Mouse (Mus musculus) urinary bladder, postnatal 25 days (tissue): ENCODE data around the gene Parvb.

Source experiments
- DNase-seq: peaks from one replicate; pipeline ENCODE4 v3.0.0; 2022; ENCODE audit warnings: low spot score

Parvb gene

DNA sequence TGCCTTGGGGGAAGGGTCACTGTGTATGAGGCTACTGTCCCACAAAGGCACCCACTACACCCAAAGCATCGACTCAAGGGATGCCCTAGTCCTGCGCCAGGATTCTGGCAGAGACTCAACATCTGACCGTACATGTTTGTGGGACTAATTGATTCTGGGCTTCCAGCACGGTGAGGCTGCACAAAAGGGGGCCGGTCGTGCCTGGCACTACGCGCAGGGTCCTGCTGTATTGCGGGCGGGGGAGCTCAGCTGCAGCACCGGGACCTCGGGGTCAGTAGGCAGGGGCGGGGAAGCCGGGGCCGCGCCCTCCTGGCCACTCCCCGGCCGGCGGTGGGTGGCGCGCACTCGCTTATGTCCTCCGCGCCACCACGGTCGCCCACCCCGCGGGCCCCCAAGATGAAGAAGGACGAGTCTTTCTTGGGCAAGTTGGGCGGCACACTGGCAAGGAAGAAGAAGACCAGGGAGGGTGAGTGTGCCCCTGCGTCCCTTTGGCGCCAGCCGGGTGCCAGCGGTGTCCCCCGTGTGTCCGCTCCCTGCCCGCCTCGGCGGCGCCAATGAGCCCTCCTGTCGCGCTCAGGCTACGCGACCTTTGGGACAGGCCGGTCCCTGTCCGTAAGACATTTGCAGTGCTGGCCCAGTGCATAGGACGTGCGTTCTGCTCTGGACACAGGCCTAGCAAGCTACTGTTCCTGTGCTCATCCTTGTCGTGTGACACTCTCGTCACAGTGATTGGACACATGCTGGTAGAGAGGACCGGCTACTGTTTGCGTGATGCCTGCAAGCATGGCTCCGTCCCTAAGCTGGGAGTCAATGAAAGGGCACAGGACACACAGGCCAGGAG is at the start of gene Parvb:
Gene Parvb, plus strand, starts transcription at position 323 of the 841 bp plus-strand sequence.
- DNase-seq: no peak

DNA sequence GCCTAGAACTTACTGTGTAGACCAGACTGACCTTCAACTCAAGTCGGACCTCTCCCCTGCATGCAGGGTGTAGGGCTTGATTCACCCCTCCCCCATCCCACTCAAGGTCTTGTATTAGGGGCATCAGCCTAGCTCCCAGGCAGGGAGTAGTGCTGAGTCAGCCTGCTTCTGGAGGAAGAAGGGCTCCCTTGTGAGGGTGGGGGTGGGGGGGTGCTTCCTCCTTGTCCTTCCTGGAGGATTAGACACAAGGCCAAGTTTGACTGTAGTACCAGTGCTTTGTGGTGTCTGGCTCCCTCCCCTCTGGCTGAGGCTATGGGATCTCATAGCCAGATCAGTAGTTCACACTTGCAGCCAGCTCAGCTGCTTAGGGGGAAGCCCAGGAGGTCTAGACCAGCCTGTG is 47.9 kb upstream of the Parvb start:
- no peak for DNase-seq

DNA sequence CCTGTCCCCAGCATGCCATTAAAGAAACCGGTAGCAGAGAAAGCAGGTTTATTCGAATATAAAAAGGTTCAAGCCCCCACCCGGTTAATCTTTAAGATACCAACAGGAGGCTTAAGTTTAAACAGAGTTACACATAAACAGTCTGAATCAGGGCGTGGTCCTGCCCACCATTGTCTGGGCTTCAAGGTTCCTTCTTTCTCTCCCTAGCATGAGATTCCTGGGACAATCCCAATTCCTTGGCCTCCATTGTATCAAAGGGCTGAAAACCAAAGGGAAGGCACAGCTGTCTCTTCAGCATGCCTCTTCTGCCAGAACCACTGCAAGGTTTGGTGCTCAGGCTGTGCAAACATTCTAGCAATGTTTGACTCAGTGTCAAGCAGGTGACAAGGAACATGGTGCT is 45.6 kb upstream of the Parvb start:
- no peak for DNase-seq

DNA sequence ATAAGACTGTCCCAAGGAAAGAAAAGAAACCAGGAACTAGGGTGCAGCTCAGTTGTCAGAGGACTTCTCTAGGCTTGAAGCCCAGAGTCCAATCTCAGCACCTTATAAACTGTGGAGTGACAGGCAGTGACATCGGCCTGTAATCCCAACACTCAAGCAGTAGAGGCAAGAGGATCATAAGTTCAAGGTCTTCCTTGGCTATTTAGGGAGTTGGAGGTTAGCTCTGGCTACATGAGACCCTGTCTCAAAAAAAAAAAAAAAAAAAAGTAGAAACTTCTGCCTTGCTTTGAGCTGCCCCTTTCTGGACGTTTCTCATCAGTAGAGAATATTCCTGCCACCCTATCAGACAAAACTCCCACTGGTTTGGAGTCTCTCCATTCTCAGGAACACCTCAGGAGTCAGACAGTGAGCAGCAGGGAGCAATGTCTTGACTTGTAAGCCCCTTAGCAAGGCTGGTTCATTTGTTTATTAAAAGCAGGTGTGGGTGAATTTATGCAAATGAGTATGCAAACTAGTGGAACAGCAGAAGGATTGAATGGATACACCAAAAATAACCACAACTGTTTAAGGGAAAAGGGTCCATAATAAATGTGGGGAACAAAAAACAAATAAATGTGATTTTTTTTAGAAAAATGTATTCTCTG is 42.8 kb upstream of the Parvb start:
- no peak for DNase-seq

DNA sequence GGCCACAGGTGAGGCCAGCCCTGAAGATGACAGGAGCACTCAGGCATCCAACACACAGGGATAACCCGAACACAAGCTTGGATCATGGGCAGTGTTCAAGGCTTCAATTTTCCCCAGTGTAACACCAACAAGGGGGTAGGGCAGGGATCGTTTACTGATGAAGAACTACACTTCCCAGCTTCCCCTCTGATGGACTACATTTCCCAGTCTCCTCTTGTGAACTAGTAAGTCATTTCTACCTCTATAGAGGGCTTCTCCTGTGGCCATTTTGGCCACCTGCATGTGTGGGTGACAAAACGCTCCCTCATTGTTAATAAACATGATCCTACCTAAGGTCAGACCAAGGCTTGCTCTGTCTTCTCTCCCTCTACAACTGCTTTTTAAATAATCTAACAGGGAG is 42.0 kb upstream of the Parvb start:
- DNase-seq: no peak

DNA sequence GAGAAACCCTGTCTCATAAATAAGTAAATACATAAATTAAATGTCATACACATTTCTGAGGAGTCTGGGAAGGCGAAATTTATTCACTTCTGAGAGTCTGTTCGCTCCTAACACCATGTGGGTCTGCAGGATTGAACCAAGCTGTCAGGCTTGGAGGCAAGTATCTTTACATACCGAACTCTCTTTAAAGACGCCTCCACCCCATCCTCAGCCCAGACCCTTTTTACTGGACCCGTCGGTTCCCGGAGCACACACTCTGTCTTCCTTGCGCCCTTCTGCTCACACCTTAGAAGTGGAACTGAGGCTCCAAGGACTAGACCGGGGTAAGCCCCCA is 40.2 kb upstream of the Parvb start:
- DNase-seq: no peak

DNA sequence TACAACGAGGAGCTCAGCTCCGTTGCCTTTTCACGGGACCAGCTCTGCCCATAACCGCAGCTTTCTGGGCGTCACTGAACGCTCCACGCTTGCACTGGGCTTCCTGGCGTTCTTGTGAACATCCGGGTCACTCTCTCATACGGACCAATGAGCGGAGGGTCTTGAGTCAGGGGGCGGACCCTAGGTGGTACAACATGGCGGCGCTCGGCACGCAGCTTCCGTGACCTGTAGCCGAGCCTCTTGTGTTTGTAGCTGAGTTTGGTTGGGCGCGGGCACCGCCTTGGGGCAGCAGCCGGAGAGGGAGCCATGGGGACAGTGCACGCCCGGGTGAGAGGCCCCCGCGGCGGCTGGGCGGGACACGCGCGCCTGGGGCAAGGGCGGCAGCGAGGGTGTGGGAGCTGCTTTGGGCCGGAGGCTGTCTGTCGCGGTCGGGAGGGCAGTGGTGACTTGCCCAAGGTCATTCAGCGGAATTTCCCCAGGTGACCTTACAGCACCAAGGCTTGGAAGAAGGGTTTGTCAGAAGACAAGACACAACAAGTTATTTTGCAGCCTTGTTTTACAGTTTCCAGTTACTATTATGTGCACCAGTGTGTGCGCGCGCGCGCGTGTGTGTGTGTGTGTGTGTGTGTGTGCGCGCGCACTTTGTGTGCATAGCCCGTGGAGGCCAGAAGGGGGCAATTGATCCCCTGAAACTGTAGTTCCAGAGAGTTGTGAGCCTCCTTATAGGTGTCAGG is 39.6 kb upstream of the Parvb start, which contains the start of gene Samm50:
Gene Samm50, plus strand, starts transcription at position 184 of the 734 bp plus-strand sequence.
- peak; percentile 78 for DNase-seq

DNA sequence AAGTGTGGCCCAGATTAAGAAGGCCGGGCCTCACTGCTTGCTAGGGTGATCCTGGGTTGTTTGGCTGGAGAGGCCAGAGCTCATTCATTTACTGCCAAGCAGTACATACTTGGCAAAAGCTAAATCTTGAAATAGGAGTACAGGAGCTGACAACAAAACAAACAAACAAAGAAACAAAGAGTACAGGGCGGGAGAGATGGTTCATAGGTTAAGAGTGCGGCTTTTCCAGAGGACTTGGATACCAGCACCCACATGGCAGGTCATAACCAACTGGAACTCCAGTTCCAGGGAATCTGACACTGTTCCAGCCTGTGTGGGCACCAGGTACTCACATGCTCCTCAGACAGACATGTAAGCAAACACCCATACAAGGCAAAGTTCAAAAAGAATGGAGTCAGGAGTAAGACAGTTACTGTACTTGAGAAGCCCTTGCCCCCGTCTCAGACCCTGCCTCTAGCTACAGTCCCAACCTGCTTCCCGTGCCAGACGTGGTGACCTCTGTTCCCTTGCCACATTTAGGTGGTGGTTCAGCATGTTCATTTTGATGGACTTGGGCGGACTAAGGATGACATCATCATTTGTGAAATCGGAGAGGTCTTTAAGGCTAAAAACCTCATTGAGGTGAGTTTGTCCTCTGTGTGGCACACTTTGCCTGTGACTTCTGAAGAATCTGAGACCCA is 35.2 kb upstream of the Parvb start:
- no peak for DNase-seq

DNA sequence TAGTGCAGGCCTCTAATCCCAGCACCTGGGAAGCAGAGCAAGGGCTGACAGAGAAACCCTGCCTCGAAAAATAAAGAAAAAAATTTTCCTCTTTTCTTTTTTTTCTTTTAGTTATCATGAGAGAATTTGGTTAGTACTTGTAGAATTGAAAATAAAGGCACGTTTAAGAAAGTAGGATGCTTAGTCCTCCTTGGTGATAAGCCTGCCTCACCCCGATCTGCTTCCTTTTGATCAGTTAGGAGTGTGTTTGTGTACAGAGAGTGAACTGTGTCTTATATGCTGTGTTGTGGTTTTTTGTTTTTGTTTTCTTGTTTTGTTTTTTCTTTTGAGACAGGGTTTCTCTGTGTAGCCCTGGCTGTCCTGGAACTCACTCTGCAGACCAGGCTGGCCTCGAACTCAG is 24.5 kb upstream of the Parvb start:
- DNase-seq: no peak

DNA sequence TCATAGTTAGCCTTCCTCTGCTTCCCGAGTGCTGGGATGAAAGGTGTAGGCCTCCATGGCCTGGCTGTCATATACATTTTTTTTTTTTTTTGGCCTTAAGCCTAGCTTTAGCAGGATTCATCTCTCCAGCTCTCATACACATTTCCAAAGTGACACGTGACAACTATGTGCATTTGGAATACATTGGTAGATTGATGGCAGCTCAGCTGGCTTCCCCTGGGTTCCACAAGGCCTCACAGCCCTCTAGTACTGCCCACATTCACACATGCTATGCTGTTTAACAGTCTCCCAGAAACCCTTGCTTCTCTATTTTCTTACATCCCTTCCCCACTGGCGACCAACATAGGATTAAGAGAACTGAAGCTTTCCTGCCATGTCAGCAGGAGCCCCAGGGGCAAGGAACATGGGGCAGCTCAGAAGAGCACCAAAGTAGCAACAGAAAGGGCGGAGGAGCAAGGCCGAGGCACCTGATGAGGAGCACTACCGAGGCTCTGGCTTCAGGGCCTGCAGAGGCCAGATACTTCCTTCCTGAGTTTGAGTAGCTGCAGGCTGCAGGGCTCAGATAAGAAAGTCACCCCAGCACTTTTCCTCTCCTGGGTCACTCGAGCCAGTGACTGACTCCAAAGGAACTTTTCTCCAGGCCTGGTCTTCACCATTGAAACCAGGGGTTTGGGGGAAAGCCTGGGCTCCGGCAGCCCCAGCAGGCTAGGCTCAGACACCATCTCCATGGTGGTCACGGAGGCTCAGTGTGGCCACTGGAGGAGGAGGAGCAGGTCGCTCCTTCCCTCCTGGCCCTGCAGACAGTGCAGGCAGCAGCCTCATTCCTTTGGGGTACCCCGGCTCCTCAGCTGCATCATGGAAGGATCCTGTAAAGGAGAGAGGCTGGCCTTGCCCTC is 22.1 kb upstream of the Parvb start:
- DNase-seq: no peak

DNA sequence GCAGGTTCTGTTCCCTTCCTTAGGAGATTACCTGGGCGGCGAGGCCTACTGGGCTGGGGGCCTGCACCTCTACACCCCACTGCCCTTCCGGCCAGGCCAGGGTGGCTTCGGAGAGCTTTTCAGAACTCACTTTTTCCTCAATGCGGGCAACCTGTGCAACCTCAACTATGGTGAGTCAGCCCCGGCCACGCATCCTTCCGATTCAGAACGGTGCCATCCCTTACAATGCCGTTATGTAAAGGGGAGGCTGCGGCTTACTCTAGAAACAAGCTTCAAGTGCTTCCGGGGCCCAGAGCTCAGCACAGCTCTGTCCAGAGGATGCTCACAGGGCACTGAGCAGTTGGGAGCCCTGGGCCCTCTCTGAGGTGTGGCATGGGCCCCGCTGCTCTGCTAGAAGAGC is 21.4 kb upstream of the Parvb start:
- DNase-seq: no peak

DNA sequence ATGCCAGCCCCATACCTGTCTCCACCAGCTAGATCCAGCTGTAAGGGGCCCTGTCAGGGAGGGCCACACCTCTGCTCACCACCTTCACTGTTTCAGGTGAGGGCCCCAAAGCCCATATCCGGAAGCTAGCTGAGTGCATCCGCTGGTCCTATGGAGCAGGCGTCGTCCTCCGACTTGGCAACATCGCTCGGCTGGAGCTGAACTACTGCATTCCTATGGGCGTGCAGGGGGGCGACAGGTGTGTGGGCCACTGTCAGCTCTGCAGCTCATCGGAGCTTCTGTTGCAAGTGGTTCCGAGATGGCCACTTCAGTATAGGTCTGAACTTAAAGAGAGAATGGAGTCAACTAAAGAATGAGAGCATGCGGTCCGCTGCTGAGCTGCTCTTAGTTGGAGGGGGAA is 20.9 kb upstream of the Parvb start:
- DNase-seq: no peak

DNA sequence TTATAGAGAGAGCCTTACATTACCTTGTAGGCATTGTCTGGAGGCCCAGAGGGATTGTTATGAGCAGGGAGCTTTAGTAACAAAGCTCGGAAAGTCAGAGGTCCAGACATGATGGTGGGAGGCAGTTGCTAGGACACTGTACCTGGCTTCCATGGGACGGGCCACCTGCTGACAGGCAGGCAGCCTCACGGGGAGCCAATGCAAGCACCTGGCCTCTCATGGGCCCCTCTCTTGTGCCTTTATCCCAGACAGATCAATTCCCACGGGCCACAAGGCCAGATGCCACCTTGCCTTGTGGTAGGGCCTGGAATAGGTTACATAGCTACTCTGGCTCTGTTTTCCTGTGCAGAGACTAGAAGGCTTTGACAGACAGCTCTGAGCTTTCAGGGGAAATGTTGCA is 20.3 kb upstream of the Parvb start:
- no peak for DNase-seq

DNA sequence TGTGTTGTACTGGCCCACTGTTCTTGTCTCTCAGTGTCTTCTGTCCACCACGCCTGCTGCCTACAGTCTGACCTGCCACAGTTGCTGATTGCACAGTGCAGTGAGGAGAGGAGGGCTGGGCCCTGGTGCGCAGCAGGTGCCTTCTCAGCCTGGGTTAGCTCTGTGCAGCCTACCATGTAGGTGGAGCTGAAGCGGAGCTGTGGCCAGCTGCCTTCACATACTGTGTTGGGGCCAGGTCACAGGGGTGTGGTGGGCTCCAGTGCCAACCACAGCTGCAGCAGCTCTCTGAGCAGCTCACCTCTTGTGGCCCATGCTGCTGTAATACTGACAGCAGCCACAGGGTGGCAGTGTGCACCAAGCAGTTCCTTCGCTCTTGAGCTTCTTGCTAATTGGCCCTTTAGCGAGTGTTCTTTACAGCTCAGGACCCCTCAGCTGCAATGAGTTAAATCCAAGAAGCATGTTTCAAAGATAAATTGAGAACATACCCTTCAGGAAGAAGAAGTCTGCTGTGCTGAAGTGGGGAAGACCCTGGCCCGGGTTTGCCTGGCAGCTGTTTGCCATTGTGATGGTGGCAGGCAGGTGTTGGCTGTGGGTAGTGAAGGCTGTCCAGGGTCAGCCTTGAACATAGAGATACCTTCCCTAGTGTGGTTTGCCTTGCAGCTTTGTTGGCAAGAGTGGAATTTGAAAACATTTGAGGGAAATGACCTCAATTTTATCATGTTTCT is 19.6 kb upstream of the Parvb start:
- peak; percentile 81 for DNase-seq

DNA sequence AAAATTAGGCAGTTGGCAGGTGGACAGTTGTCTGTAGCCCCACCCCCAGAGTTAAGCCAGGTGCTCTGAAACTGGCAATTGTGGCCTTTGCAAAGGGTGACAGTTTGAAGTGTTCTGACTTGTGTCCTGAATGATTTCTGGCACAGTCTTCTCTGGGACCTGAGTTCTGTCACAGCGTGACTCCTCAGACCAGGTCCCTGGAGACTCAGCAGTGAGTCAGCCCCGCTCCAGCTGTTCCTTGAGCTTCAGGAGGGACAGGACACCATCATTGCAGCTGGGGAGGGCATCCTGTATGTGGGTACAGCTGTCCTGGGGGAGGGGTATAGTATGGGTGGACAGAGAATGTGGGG is 19.1 kb upstream of the Parvb start:
- no peak for DNase-seq

DNA sequence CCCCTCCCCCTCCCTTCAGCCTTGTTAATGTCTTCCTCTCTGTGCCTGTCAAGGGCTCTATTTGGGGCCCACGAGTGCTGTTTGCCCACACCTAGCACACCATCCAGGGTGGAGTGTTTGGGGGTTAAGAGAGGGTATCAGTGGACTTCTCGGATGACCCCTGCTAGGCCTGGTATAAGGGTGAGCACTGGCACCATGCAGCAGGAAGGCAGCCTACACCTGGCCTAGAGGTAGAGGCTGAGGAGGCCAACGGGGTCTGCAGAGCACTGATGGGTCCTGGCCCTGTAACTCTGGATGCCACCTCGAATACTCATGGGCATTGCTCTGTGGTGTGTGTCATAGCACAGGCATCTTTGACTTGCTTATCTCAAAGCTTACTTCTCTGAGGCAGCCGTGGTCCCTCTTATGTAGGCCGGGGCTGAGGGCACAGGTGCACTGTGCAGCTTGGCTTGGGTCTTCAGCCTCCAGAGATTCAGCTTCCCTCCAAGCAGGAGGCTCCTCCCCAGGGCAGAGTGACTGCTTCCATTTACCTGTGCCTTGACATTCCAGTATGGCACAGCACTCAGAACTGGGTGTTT is 18.6 kb upstream of the Parvb start:
- DNase-seq: no peak

DNA sequence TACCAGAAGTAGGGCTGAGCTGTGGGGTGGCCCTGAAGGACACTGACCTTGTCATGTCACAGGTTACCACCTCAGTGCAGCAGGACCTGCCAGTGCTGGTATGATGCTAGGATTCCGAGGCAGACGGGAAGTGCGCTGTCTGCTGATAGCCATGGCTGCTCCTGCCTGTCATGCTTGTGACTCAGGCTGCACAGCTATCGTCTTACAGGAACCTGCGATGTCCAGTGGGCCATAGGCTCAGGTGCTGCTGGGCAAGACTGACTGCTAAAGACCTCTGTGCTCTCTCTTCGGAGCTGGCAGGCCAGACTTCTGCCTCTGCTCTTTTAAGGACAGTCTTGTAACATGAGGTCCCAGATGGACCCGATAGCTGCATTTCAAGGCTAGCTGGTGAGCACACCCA is 17.4 kb upstream of the Parvb start:
- no peak for DNase-seq

DNA sequence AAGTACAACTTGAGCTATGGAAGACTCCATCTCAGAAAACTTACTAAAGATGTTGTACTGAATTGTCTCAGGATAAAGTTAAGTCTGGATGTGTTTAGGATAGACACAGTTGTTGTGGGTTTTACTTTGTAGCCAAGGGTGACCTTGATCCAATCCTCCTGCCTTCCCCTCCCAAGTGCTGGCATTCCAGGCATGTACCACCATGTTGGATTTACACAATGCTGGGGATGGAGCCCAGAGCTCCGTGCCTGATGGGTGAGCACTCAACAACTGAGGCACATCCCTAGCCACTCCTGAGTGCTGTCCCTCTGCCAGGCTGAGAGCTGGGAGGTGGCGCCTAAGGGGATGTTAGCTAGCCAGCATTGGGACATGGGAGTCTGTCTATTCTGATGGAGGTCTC is 16.6 kb upstream of the Parvb start:
- DNase-seq: no peak

DNA sequence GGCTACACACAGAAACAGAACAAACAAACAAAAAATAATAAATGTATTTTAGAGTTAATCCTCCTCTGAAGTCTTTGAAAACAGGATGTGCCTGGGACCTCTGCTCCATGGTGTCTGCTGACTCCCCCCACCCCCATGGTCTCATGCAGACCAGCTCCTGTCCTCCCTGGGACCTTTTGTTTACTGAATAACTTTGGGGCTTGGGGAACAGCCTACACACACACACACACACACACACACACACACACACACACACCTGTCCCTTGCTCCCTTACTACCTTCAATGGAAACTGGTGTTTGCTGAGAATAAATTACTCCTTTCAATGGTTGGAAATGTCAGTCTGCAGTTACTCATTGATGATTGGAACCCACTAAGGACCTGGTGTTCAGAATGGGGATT is 15.8 kb upstream of the Parvb start:
- no peak for DNase-seq

DNA sequence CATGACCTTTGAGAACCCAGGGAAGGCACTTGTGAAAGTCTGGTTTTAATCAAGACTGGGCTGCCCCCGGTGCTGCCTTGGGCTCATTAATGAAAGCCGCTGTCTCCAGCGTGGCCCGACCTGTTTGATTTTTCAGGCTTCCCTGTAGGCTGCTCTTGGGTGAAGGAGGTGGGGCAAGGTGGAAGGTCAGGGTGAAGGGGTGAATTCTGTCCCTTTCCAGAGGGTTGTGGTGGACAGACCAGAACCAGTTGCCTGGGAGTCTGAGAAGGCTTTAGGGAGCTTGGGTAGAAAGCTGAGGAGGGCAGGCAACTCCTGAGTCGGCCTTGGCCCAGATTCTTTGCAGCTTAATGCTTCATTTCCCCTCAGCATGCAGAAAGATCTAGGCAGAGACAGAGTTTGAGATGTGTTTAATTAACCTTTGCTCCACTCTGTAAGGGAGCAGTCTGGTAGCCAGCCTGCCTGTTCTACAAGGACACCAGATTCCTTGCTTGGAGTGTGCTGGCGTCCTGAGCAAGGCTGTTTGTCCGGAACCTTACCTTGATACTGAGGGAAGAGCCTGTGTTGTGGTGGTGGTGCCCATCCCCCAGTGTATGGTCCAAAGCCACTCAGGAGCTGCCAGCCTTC is 15.3 kb upstream of the Parvb start:
- DNase-seq: no peak
